Mouse (Mus musculus): ENCODE results near the gene Pglyrp1. TPM values are rescaled to one million over a fixed set of nuclear protein-coding genes. Genes with fewer than 3 reads are reported as not detected.
A peak's percentile ranks its signal among the peaks of the same experiment; 100 is the strongest.

The Pglyrp1 gene
- polyA plus RNA-seq, 1 experiment, result 499 TPM

DNA sequence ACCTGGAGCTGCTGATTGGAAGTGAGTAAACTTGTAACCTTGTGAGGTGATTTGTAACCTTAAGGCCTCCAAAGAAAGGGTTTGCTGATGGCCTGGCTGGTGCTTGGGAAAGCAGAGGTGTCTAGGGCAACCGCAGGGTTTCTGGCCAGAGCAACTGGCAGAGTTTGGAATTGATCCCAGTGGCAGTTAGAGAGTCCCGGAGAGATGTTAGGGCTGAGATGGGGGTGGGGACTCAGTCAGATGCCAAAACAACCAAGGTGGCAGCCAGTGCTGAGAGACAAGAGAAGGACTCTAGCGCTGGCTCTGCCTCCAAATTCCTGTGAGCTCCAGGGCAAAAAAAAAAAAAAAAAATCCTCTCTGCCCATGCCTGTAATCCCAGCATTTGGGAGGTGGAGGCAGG, 46.8 kb downstream of the Pglyrp1 start:
- H3K4me3 ChIP-seq (ENCODE audit: low read depth, low read length), result no peak overlapping the region
- TF ChIP-seq POLR2A (IDR thresholded peaks at IDR 0.05; ENCODE audit: low read depth, low read length), result no peak
- no peak for TF ChIP-seq CTCF (IDR thresholded peaks at IDR 0.05; ENCODE audit: extremely low read depth, insufficient read length, insufficient replicate concordance, low read depth, low read length)
- H3K4me1 ChIP-seq (ENCODE audit: control insufficient read depth, insufficient read depth, insufficient read length, low read length), result no peaks in the 10 kb centered on the region
- H3K36me3 ChIP-seq (ENCODE audit: control insufficient read depth, insufficient read depth, low read length), result no peaks in the 10 kb centered on the region
- no peak overlapping the region for H3K27ac ChIP-seq (ENCODE audit: insufficient read depth, low read depth, low read length)
- 0 out of 2 replicates have a peak, but pooled peaks cover 3% of the 10 kb centered on the region for H3K27me3 ChIP-seq (ENCODE audit: control insufficient read depth, insufficient read depth, low read length)
- WGBS, result 34% methylated on average over 3 of the region's 3 CpGs

DNA sequence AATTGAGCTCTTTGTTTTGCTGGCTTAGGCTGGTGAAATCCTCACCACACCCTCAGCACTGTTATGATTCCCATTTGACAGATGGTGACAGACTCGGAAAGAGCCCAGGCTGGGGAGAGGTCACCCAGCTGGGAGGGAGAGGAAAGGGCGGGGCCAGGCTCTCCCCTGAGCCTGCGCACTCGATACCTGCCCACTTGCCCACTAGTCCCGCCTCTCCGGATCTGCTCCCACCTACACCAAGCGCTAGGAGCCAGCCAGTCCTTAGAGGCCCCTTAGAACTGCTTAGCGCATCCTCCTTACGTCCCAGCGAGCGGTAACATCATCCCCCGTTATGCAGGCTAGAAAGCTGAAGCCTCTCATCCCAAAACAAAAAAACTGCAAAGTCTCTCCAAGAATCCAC, 49.9 kb downstream of the Pglyrp1 start:
- Histone ChIP-seq H3K27me3 (ENCODE audit: control insufficient read depth, insufficient read depth, low read length) (peaks cover 22% of the 10 kb centered on the region), H3K4me3 (ENCODE audit: low read depth, low read length) (no peak overlapping the region), H3K4me1 (ENCODE audit: control insufficient read depth, insufficient read depth, insufficient read length, low read length) (peaks cover 1% of the 10 kb centered on the region; the same call in 1 of the 2 replicates), H3K36me3 (ENCODE audit: control insufficient read depth, insufficient read depth, low read length) (no peaks in the 10 kb centered on the region), H3K27ac (ENCODE audit: insufficient read depth, low read depth, low read length) (no peak overlapping the region)
- 4% methylated on average over 12 of the region's 12 CpGs for WGBS
- no peak for TF ChIP-seq POLR2A (IDR thresholded peaks at IDR 0.05; ENCODE audit: low read depth, low read length)
- no peak for TF ChIP-seq CTCF (IDR thresholded peaks at IDR 0.05; ENCODE audit: extremely low read depth, insufficient read length, insufficient replicate concordance, low read depth, low read length)

DNA sequence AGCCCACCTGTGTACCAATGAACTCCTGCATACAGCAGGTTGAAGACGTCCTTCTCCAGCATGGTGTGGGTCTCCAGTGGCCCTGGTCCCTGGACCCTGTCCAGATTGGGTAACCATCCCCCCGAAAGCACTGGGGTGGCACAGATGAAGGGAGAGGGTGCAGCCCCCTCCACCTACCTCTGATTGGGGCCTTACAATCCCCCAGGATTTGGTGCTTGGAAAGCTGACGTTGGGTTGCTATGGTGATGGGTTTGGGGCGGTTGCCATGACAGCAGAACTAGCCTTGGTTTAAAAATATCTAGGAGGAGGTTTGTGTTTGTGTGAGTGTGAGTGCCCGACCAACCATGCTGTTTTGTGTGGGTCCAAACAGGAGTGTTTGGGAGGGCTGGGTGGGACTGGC, 51.7 kb downstream of the Pglyrp1 start:
- Histone ChIP-seq H3K27ac (ENCODE audit: insufficient read depth, low read depth, low read length) (no peak overlapping the region), H3K36me3 (ENCODE audit: control insufficient read depth, insufficient read depth, low read length) (no peaks in the 10 kb centered on the region), H3K27me3 (ENCODE audit: control insufficient read depth, insufficient read depth, low read length) (peaks cover 26% of the 10 kb centered on the region), H3K4me3 (ENCODE audit: low read depth, low read length) (no peak overlapping the region), H3K4me1 (ENCODE audit: control insufficient read depth, insufficient read depth, insufficient read length, low read length) (peaks cover 2% of the 10 kb centered on the region; the same call in 1 of the 2 replicates)
- WGBS, result 40% methylated on average over 5 of the region's 5 CpGs
- TF ChIP-seq CTCF (IDR thresholded peaks at IDR 0.05; ENCODE audit: extremely low read depth, insufficient read length, insufficient replicate concordance, low read depth, low read length) (no peak), POLR2A (IDR thresholded peaks at IDR 0.05; ENCODE audit: low read depth, low read length) (no peak)

DNA sequence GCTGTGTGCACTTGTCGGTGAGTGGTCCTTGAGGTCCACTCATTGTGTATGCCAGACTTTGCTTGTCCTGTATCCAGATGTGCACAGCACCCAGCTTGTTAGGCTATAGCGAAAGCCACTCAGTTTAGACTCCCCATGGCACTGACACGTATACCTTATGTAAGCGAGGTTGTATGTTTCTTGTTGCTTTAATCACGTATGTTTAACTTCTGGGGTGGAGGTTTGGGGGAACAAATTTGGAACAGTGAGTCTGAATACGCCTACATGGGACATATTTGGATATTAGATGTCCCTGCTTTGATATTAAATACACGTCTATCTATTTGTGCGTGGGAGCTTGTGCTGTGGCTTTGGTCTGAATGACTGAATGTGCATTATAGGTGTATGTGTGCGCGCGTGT, 52.1 kb downstream of the Pglyrp1 start:
- Histone ChIP-seq H3K4me1 (ENCODE audit: control insufficient read depth, insufficient read depth, insufficient read length, low read length) (peaks cover 2% of the 10 kb centered on the region; the same call in 1 of the 2 replicates), H3K27ac (ENCODE audit: insufficient read depth, low read depth, low read length) (no peak overlapping the region), H3K4me3 (ENCODE audit: low read depth, low read length) (no peak overlapping the region), H3K27me3 (ENCODE audit: control insufficient read depth, insufficient read depth, low read length) (peaks cover 26% of the 10 kb centered on the region), H3K36me3 (ENCODE audit: control insufficient read depth, insufficient read depth, low read length) (no peaks in the 10 kb centered on the region)
- 74% methylated on average over 11 of the region's 11 CpGs for WGBS
- TF ChIP-seq POLR2A (IDR thresholded peaks at IDR 0.05; ENCODE audit: low read depth, low read length), result no peak
- TF ChIP-seq CTCF (IDR thresholded peaks at IDR 0.05; ENCODE audit: extremely low read depth, insufficient read length, insufficient replicate concordance, low read depth, low read length), result no peak

DNA sequence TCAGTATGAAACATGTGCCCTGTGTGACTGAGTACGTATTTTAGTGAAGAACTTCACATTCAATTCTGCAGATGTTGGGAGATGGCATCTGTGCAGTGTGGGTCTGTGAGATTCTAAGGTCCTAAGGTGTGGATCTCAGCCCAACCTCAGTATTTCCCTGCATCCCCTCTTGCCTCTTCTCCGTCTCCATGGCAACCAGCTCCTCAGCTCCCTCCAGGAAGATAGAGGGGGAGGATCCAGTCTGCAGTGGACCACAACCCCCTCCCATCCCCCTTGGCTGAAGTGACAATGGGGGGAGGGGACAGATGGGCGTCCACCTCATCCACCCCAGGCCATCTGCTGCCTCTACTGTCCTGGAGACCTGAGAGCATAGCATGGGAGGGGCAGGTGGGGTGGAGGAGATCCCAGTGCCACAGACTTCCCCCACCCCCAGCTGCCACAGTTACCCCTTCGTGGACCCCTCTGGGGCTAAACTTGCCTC, 52.6 kb downstream of the Pglyrp1 start:
- H3K36me3 ChIP-seq (ENCODE audit: control insufficient read depth, insufficient read depth, low read length), result no peaks in the 10 kb centered on the region
- no peak overlapping the region for H3K4me3 ChIP-seq (ENCODE audit: low read depth, low read length)
- no peak overlapping the region for H3K27ac ChIP-seq (ENCODE audit: insufficient read depth, low read depth, low read length)
- WGBS, result 38% methylated on average over 4 of the region's 4 CpGs
- peaks cover 26% of the 10 kb centered on the region for H3K27me3 ChIP-seq (ENCODE audit: control insufficient read depth, insufficient read depth, low read length)
- TF ChIP-seq CTCF (IDR thresholded peaks at IDR 0.05; ENCODE audit: extremely low read depth, insufficient read length, insufficient replicate concordance, low read depth, low read length), result no peak
- no peak for TF ChIP-seq POLR2A (IDR thresholded peaks at IDR 0.05; ENCODE audit: low read depth, low read length)
- peaks cover 2% of the 10 kb centered on the region; the same call in 1 of the 2 replicates for H3K4me1 ChIP-seq (ENCODE audit: control insufficient read depth, insufficient read depth, insufficient read length, low read length)

DNA sequence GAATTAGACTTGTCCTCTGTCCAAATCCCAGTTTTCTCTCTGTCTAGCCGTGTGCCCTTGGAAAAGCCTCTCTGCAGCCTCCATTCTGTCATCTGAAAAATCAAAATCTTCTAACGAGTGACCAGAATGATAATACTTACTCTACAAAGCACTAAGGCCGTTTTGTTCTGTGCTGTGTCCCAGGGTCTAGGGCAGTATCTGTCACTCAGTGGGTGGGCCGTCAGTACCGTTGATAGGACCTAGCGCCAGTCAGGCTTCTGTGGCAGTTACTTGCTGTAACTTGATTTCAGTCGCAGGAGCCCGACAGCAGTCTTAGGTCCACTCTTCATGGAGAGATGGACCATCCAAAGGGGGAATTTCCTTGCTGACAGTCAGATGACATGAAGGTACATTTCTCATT, 53.2 kb downstream of the Pglyrp1 start:
- H3K4me3 ChIP-seq (ENCODE audit: low read depth, low read length), result no peak overlapping the region
- WGBS, result 18% methylated on average over 8 of the region's 8 CpGs

DNA sequence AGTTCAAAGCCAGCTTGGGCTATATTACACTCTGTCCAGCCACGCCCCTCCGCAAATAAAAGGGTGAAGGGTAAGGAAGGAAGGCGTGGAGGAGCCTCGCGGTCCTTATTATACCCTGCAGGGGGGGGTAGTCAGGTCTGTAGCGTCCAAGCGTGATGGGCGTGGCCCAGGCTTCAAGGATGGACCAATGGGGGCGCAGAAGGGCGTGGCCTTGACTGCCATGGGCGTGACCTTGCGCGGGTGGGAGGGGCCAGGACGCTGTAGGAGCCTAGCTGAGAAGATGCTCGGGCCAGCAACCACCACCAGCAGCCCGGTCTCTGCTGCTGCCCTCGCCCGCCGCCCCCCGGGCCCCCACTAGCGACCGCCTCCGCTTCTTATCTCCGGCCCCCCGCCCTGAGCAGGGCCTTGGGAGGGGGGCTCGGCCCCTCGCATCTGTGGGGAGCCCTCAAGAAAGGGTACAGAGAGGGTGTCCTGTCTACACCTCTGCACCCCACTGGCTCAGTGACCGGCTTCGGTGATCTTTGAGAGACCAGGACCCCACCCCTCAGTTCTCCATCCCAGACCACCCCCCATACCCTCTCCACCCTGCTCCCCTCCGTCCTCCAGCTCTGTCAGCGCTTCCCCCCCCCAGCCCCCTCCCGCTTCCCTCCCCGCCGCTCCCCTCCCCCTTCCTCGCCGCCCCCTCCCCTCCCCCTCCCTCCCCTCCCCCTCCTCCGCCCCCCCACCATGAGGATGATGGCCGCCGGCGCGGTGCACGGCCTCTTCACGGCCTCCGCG, 54.2 kb downstream of the Pglyrp1 start, which contains the start of gene Nova2:
Gene Nova2, plus strand, starts transcription at position 727 of the 777 bp plus-strand sequence.
- H3K4me3 ChIP-seq (ENCODE audit: low read depth, low read length), result peak within 1 kb of the TSS; percentile 54
- no peak within 1 kb of the TSS for H3K27ac ChIP-seq (ENCODE audit: insufficient read depth, low read depth, low read length)
- WGBS, result 1% methylated on average over 28 of the region's 45 CpGs
- TF ChIP-seq CTCF (IDR thresholded peaks at IDR 0.05; ENCODE audit: extremely low read depth, insufficient read length, insufficient replicate concordance, low read depth, low read length) (no peak; the same call in 1 of the 2 replicates), POLR2A (IDR thresholded peaks at IDR 0.05; ENCODE audit: low read depth, low read length) (no peak)
- no peaks in the 10 kb centered on the region for H3K36me3 ChIP-seq (ENCODE audit: control insufficient read depth, insufficient read depth, low read length)
- peaks cover 26% of the 10 kb centered on the region for H3K27me3 ChIP-seq (ENCODE audit: control insufficient read depth, insufficient read depth, low read length)
- H3K4me1 ChIP-seq (ENCODE audit: control insufficient read depth, insufficient read depth, insufficient read length, low read length), result peaks cover 2% of the 10 kb centered on the region; the same call in 1 of the 2 replicates

More for the DNA sequence above, 53.2 kb downstream of the Pglyrp1 start:
- Histone ChIP-seq H3K36me3 (ENCODE audit: control insufficient read depth, insufficient read depth, low read length) (no peaks in the 10 kb centered on the region), H3K27ac (ENCODE audit: insufficient read depth, low read depth, low read length) (no peak overlapping the region), H3K4me1 (ENCODE audit: control insufficient read depth, insufficient read depth, insufficient read length, low read length) (peaks cover 2% of the 10 kb centered on the region; the same call in 1 of the 2 replicates), H3K27me3 (ENCODE audit: control insufficient read depth, insufficient read depth, low read length) (peaks cover 26% of the 10 kb centered on the region)
- TF ChIP-seq CTCF (IDR thresholded peaks at IDR 0.05; ENCODE audit: extremely low read depth, insufficient read length, insufficient replicate concordance, low read depth, low read length) (no peak), POLR2A (IDR thresholded peaks at IDR 0.05; ENCODE audit: low read depth, low read length) (no peak)

Measured in small intestine, adult 2 months (tissue).